Mouse (Mus musculus) layer of hippocampus, postnatal 14 days (tissue): Measurements from ENCODE around the gene Leng8. TPM values are rescaled to one million over a fixed set of nuclear protein-coding genes. Genes with fewer than 3 reads are reported as not detected.

Experiments
- DNase-seq, 2 experiments: peaks; one replicate each; pipeline ENCODE4 v3.0.0; 2021 to 2022; ENCODE audit warnings: low spot score in 2 of 2, mixed read lengths in 1 of 2
- long read RNA-seq, 2 experiments: library from polyadenylated mRNA; stranded (forward); transcript quantifications; one replicate each; pipeline ENCODE4 v2.0.0; 2021
- total RNA-seq, 2 experiments: library from RNA; stranded (reverse); gene quantifications; 2 replicates each; pipeline ENCODE4 v1.2.3; 2021

The Leng8 gene
- 100 to 1,000 TPM; 157 to 196 TPM for total RNA-seq
- long read RNA-seq, experiment 1, full-length matches to known transcripts: 6 of 78 reads
- long read RNA-seq, experiment 1, partial matches to known transcripts: 61 of 78 reads
- long read RNA-seq, experiment 1, other reads (novel, unspliced or antisense): 11 of 78 reads
- long read RNA-seq, experiment 2, full-length matches to known transcripts: 8 of 91 reads
- long read RNA-seq, experiment 2, partial matches to known transcripts: 10 of 91 reads
- long read RNA-seq, experiment 2, other reads (novel, unspliced or antisense): 73 of 91 reads

- peak; percentile 100 for DNase-seq
Observed at GRCm38 (mm10) chr7:4136771-4137531, at the start of gene Leng8. Gene Leng8, plus strand, starts transcription at chr7:4137039.

GRCm38 (mm10) chr7:4087238-4087895, 49.5 kb upstream of the Leng8 start:
- DNase-seq: peak in 1 of 2 experiments; percentile 36

GRCm38 (mm10) chr7:4087896-4088480, 48.9 kb upstream of the Leng8 start:
- DNase-seq: peak; percentile 31 to 78

- no peak for DNase-seq
Observed at GRCm38 (mm10) chr7:4088679-4089078, 48.2 kb upstream of the Leng8 start.

- DNase-seq: no peak
Observed at GRCm38 (mm10) chr7:4091170-4091569, 45.7 kb upstream of the Leng8 start.

- DNase-seq: no peak
Observed at GRCm38 (mm10) chr7:4098301-4098700, 38.5 kb upstream of the Leng8 start.

- no peak for DNase-seq
Observed at GRCm38 (mm10) chr7:4098832-4099231, 38.0 kb upstream of the Leng8 start.

- DNase-seq: no peak
Observed at GRCm38 (mm10) chr7:4101144-4101543, 35.7 kb upstream of the Leng8 start.

GRCm38 (mm10) chr7:4103411-4103810, 33.4 kb upstream of the Leng8 start:
- peak in 1 of 2 experiments; percentile 63 for DNase-seq

GRCm38 (mm10) chr7:4111766-4112165, 25.1 kb upstream of the Leng8 start:
- DNase-seq: peak in 1 of 2 experiments; percentile 83

- no peak for DNase-seq
Observed at GRCm38 (mm10) chr7:4117050-4117814, 19.6 kb upstream of the Leng8 start.

- peak; percentile 67 to 70 for DNase-seq
Observed at GRCm38 (mm10) chr7:4119344-4119902, 17.4 kb upstream of the Leng8 start, which contains the start of gene Ttyh1. Gene Ttyh1, plus strand, starts transcription at chr7:4119408.

- DNase-seq: peak in 1 of 2 experiments; percentile 73
Observed at GRCm38 (mm10) chr7:4119976-4120921, 16.6 kb upstream of the Leng8 start.

GRCm38 (mm10) chr7:4122076-4122768, 14.6 kb upstream of the Leng8 start:
- no peak for DNase-seq

- no peak for DNase-seq
Observed at GRCm38 (mm10) chr7:4122783-4123182, 14.1 kb upstream of the Leng8 start.

- DNase-seq: peak; percentile 77 to 92
Observed at GRCm38 (mm10) chr7:4123732-4124131, 13.1 kb upstream of the Leng8 start.

GRCm38 (mm10) chr7:4124315-4124759, 12.5 kb upstream of the Leng8 start:
- peak; percentile 87 to 96 for DNase-seq

- DNase-seq: no peak
Observed at GRCm38 (mm10) chr7:4124856-4125255, 12.0 kb upstream of the Leng8 start.
